Mouse (Mus musculus) limb, embryonic 11.5 days (tissue): ENCODE data around the gene Itga11. TPM values are rescaled to one million over a fixed set of nuclear protein-coding genes. Genes with fewer than 3 reads are reported as not detected.

Source experiments
- ATAC-seq: fragments of 200-750 bp; cut with Nextera tagmentation; 2 replicates; pipeline ENCODE4 v1.8.0; 2017; ENCODE audit warnings: low read depth; ENCODE audit not compliant: insufficient number of reproducible peaks, low FRiP score, low TSS enrichment
- DNase-seq: peaks from one replicate; pipeline ENCODE4 v3.0.0-alpha.2; 2015; ENCODE audit warnings: low spot score
- H3K27ac ChIP-seq: fragments of 300-500 bp; sonication (generic); replicated peaks from 2 replicates; pipeline ENCODE4 v1.5.1; 2014; ENCODE audit warnings: low read depth, mild to moderate bottlenecking, low read length
- H3K27me3 ChIP-seq: fragments of 300-500 bp; sonication (generic); 2 replicates; pipeline ENCODE4 v1.6.1; 2014; ENCODE audit warnings: mild to moderate bottlenecking, low read length, mixed read lengths; ENCODE audit not compliant: control insufficient read depth, insufficient read depth
- H3K36me3 ChIP-seq: fragments of 300-500 bp; sonication (generic); 2 replicates; pipeline ENCODE4 v1.6.1; 2014; ENCODE audit warnings: mild to moderate bottlenecking, low read length, moderate library complexity, mixed read lengths; ENCODE audit not compliant: control insufficient read depth, insufficient read depth
- H3K4me1 ChIP-seq: fragments of 300-500 bp; sonication (generic); 2 replicates; pipeline ENCODE4 v1.6.1; 2014; ENCODE audit warnings: low read length, mixed read lengths; ENCODE audit not compliant: control insufficient read depth, insufficient read depth
- H3K4me2 ChIP-seq: fragments of 300-500 bp; sonication (generic); 2 replicates; pipeline ENCODE4 v1.6.1; 2014; ENCODE audit warnings: low read depth, mild to moderate bottlenecking, moderate library complexity; ENCODE audit not compliant: severe bottlenecking
- H3K4me3 ChIP-seq: fragments of 300-500 bp; sonication (generic); 2 replicates; pipeline ENCODE4 v1.5.1; 2014; ENCODE audit warnings: low read depth, low read length
- H3K9ac ChIP-seq: fragments of 300-500 bp; sonication (generic); 2 replicates; pipeline ENCODE4 v1.6.1; 2014; ENCODE audit warnings: mild to moderate bottlenecking, low read length
- H3K9me3 ChIP-seq: fragments of 300-500 bp; sonication (generic); 2 replicates; pipeline ENCODE4 v1.6.1; 2016; ENCODE audit warnings: low read length; ENCODE audit not compliant: control insufficient read depth
- WGBS: fragments of 180-500 bp; shearing (Covaris S2); extraction: QIAGEN DNeasy Blood & Tissue Kit; methylation state at CpG from one replicate; pipeline ENCODE4 v1.1.7; 2014; 5-methylcytosine and 5-hydroxymethylcytosine counted together
- polyA plus RNA-seq: library from polyadenylated mRNA; unstranded; fragments of >200 nt; fragmentation: Nextera tagmentation; extraction: Ambion mirVana; gene quantifications from 2 replicates; pipeline ENCODE4 v1.2.1, GENCODE M21; 2014

Itga11 gene
- polyA plus RNA-seq, 1 experiment from 2014 or later, result 3.5 TPM

DNA sequence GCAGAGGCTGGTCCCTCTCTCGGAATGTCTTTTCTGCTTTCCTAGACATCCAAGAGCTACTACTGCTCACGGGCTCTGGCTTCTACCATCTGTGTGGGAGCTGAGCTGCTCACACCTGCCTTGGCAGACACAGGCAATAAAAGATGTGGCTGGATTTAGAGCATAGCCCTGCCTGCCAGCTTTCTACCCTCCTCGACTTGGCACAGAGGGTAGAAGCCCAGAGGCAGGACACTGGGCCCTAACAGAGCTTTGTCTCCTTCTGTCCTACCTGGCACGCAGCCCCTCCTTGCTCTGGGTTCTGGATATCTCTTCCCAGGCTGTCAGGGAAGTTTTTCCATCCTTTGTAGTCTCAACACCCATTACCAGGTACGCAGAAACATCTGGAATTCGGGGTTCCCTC, 45.1 kb downstream of the Itga11 start:
- Histone ChIP-seq H3K27ac (peak overlapping the region; percentile 77), H3K9me3 (no peaks in the 10 kb centered on the region), H3K36me3 (no peaks in the 10 kb centered on the region), H3K4me2 (no peak overlapping the region), H3K4me3 (no peak overlapping the region), H3K9ac (no peak overlapping the region), H3K27me3 (no peaks in the 10 kb centered on the region), H3K4me1 (peaks cover 53% of the 10 kb centered on the region)
- DNase-seq (peak; percentile 45), ATAC-seq (no peak)
- WGBS, result 42% methylated on average over 6 of the region's 6 CpGs

DNA sequence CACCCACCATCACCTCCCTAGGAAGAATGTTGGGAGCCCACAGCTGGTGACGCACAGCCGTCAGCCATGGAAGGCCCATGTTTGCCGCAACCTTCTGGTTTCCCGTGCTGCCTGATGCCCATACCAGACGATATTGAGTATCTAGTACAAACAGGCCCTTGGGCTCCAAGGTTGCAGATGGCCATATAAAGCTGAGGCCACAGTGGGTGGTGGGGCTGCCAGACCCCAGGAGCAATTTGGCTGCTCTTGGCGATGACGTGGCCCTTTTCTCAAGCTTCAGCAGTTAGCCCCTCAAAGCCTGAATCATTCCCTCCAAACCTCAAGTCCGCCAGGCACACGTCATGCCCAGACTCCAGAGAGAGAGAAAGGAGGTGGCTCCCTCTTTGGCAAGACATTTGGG, 46.5 kb downstream of the Itga11 start:
- ATAC-seq, result no peak
- H3K4me3 ChIP-seq, result no peak overlapping the region
- no peak overlapping the region for H3K9ac ChIP-seq
- H3K27ac ChIP-seq, result peak overlapping the region; percentile 53
- peak; percentile 41 for DNase-seq
- H3K9me3 ChIP-seq, result no peaks in the 10 kb centered on the region
- no peaks in the 10 kb centered on the region for H3K27me3 ChIP-seq
- H3K36me3 ChIP-seq, result no peaks in the 10 kb centered on the region
- peaks cover 42% of the 10 kb centered on the region for H3K4me1 ChIP-seq
- H3K4me2 ChIP-seq, result no peak overlapping the region
- WGBS, result 59% methylated on average over 9 of the region's 9 CpGs

DNA sequence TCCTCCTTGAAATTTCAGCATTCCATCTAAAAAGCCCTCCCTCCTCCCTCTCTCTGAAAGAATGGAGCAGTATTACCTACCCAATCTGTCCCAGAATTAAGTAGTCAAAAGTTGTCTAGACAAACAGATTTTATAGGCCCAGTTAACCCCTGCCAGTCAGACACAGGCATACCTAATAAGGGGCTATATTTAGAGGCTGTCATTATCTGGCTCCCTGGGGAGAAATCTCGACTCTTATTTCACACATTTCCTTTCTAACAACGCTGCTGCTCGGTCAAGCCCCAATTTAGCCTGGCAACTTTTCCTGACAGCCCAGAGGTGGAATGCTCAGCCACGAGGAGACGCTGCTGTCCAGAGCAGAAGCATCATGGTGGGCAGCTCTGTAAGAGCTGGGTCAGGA, 47.6 kb downstream of the Itga11 start:
- ATAC-seq (peak; percentile 32; the same call in 1 of the 2 replicates), DNase-seq (peak; percentile 75)
- Histone ChIP-seq H3K27ac (peak overlapping the region; percentile 53; the same call in 1 of the 2 replicates), H3K27me3 (no peaks in the 10 kb centered on the region), H3K9me3 (no peaks in the 10 kb centered on the region), H3K36me3 (no peaks in the 10 kb centered on the region), H3K9ac (no peak overlapping the region), H3K4me1 (peaks cover 40% of the 10 kb centered on the region), H3K4me2 (no peak overlapping the region), H3K4me3 (no peak overlapping the region)
- WGBS, result 4% methylated on average over 5 of the region's 5 CpGs

DNA sequence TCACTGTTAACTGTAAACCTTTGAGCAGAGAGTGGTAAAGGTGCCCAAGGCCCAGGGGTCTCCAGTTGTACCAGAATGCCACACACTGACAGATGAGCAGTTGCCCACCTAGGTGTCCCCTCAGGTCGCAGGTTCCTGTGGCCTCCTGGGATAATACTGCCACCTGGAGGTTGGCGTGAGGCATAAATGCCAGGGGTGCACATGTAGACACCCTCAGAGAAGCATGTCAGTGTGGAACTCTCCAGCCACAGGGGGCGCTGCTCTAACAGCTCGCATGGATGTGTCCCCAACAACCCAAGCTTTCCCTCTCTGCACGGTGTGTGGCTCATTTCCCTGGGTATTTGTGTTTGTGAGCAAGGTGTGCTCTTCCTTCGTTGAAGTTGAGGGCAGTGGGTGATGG, 48.8 kb downstream of the Itga11 start:
- DNase-seq (peak; percentile 62), ATAC-seq (no peak)
- Histone ChIP-seq H3K36me3 (no peaks in the 10 kb centered on the region), H3K9me3 (no peaks in the 10 kb centered on the region), H3K9ac (no peak overlapping the region), H3K4me3 (no peak overlapping the region), H3K27me3 (no peaks in the 10 kb centered on the region), H3K27ac (no peak overlapping the region), H3K4me1 (peaks cover 37% of the 10 kb centered on the region), H3K4me2 (no peak overlapping the region)
- WGBS, result 58% methylated on average over 6 of the region's 6 CpGs

DNA sequence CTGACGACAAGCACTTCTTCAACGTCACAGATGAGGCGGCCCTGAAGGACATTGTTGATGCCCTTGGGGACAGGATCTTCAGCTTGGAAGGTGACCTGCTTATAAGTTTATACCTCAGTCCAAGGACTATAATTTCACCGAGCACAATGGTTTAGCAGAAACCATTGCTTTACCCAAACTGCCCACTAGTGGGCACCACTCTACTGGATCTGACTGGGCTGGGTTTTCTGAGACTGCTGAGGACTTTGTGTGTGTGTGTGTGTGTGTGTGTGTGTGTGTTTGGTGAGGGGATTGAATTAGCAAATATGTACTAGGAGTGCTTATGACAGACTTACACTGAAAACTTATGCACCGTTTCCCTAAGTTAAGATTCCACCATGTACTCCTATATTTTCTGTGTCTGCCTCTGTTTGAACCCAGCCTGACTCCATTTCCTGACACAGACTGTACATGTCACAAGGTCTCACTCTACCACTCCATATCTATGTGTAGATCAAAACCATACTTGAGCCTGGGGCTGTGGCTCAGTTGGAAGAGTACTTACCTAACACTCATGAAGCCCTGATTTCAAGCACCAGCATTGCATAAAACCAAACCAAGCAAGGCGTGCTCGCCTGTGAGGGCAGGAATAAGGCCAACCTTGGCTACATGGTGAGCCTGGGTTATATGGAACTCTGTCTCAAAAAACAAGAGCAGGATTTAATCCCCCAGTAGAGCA, 67.1 kb downstream of the Itga11 start:
- H3K27me3 ChIP-seq, result no peaks in the 10 kb centered on the region
- ATAC-seq (no peak), DNase-seq (peak; percentile 83)
- no peak overlapping the region for H3K9ac ChIP-seq
- H3K27ac ChIP-seq, result no peak overlapping the region
- 55% methylated on average over 7 of the region's 7 CpGs for WGBS
- H3K36me3 ChIP-seq, result no peaks in the 10 kb centered on the region
- no peak overlapping the region for H3K4me2 ChIP-seq
- no peaks in the 10 kb centered on the region for H3K9me3 ChIP-seq
- H3K4me3 ChIP-seq, result no peak overlapping the region
- no peaks in the 10 kb centered on the region for H3K4me1 ChIP-seq

DNA sequence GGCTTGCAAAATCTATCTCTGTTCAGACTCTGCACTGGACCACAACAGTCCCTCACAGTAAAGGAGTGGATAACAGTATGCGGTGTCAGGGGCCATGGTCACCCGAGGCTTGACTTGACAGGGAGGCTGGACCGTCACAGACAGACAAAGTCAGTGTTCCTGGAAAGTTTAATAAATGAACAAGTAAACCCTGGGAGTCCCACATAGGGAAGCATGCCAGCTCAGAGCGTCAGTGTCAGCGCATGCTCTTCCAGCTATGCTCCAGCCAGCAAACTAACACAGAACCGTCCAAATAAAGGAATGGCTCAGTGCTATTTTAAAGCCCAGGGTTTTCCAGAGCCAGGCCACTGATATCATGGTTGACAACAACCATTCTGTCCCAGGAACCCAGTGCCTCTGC, 69.0 kb downstream of the Itga11 start:
- no peak overlapping the region for H3K27ac ChIP-seq
- H3K4me2 ChIP-seq, result no peak overlapping the region
- no peaks in the 10 kb centered on the region for H3K9me3 ChIP-seq
- no peak overlapping the region for H3K9ac ChIP-seq
- H3K27me3 ChIP-seq, result no peaks in the 10 kb centered on the region
- ATAC-seq (no peak), DNase-seq (no peak)
- no peaks in the 10 kb centered on the region for H3K36me3 ChIP-seq
- H3K4me1 ChIP-seq, result no peaks in the 10 kb centered on the region
- H3K4me3 ChIP-seq, result no peak overlapping the region
- WGBS, result 88% methylated on average over 6 of the region's 6 CpGs

DNA sequence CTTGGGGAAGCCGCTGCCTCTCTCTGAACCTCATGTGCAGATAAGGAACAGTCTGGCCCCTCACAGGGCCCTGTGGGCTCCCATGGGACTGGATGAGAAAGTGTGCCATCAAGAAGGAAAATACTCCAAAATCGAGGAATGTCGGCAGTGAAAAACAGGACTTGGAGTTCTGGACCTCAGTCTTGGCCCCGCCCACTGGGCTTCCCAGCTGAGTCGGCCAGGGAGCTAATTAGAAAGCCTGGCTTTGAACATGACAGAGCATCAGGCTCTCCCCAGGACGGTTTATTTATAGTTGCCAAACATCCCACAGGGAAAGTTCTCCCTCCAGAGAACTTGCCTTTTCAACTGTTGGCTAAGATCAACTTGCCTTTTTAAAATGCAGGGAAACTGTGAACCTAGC, 72.0 kb downstream of the Itga11 start:
- ATAC-seq (no peak), DNase-seq (no peak)
- Histone ChIP-seq H3K27ac (no peak overlapping the region), H3K4me3 (no peak overlapping the region), H3K4me1 (no peaks in the 10 kb centered on the region), H3K4me2 (no peak overlapping the region), H3K9ac (no peak overlapping the region), H3K9me3 (no peaks in the 10 kb centered on the region), H3K36me3 (no peaks in the 10 kb centered on the region), H3K27me3 (no peaks in the 10 kb centered on the region)
- WGBS, result 58% methylated on average over 6 of the region's 6 CpGs

DNA sequence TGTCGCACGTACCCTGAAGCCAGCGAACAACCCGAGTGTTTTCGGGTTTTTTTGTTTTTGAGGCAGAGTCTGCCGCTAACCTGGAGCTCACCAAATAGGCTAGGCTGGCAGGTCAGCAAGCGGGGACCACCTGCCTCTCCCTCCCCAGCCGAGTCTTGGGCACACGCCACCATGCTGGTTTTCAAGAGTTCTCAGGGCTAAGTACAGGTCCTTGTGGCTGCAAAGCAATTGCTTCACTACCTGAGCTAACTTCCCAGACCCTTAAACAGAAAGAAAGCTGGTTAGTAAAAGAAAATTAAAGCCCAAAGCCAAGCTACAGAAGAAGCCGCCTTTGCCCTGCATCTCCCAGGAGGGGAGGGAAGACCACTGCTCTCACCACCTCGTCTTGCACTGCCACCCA, 72.8 kb downstream of the Itga11 start:
- H3K4me2 ChIP-seq, result no peak overlapping the region
- no peak for DNase-seq
- no peak overlapping the region for H3K27ac ChIP-seq
- H3K4me1 ChIP-seq, result no peaks in the 10 kb centered on the region
- H3K36me3 ChIP-seq, result no peaks in the 10 kb centered on the region
- H3K4me3 ChIP-seq, result no peak overlapping the region
- 89% methylated on average over 11 of the region's 11 CpGs for WGBS
- H3K9ac ChIP-seq, result no peak overlapping the region
- H3K9me3 ChIP-seq, result no peaks in the 10 kb centered on the region
- no peak for ATAC-seq
- H3K27me3 ChIP-seq, result no peaks in the 10 kb centered on the region

DNA sequence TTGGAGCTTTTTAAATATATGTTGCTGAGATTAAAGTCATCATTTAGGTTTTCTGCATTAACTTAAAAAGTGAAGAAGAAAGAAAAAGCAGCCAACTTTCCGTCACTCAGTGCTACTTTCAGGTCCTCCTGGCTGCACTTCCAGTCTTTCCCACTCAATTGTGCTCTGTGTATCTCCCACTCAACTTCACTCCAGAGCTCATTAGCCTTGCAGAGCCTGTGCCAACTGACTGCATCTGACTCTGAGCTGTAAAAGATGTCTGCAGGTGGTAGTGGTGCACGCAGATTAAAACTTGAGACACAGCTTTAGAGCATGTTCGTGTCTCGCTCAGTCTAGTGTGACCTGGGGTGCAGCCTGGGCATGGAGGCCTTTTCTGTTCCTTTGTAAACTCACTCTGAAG, 80.7 kb downstream of the Itga11 start:
- H3K4me2 ChIP-seq, result no peak overlapping the region
- 81% methylated on average over 4 of the region's 4 CpGs for WGBS
- no peaks in the 10 kb centered on the region for H3K27me3 ChIP-seq
- DNase-seq (no peak), ATAC-seq (no peak)
- no peaks in the 10 kb centered on the region for H3K9me3 ChIP-seq
- no peaks in the 10 kb centered on the region for H3K36me3 ChIP-seq
- H3K4me3 ChIP-seq, result no peak overlapping the region
- H3K27ac ChIP-seq, result no peak overlapping the region
- no peaks in the 10 kb centered on the region for H3K4me1 ChIP-seq
- H3K9ac ChIP-seq, result no peak overlapping the region
